Mouse (Mus musculus) fat pad, adult 2 months (tissue): ENCODE results near the gene Srsf2.
"Not testable (repeated sequence)": the region's sequence is repeated elsewhere in the genome, so short reads cannot be mapped to it uniquely, and the experiment has no call there.

Source experiments
- DNase-seq: peaks from one replicate; pipeline ENCODE4 v3.0.0-alpha.2; 2011; ENCODE audit warnings: low read depth, low spot score; ENCODE audit errors: extremely low read depth

The Srsf2 gene

DNA sequence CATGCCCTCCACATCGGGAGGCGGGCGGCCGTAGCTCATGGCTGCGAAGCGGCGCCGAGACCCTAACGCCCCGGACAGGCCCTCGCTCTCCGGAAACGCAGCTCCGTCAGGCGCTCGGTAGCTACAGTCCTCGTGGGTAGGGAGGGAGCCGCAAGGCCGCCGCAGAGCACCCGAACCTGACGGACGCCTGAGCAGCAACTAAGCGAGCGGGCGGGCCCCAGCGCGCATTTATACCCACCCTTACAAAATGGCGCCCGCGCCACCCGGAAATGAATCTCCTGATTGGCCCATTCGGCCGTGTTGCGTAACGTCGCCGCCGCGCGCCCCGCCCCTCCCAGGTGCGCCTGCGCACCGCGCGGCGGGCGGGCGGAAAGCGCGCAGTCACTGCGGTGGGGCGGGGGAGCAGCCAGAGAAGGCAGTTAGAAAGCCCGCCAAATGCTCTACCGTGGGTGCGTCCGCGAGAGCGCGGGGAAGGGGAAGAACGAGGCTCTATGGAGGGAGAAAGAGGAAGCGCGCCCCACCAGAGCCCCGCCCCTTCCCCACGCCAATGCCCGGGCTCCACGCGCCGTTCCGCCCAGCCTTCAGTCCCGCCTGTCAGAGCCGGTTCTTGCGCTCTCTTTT lies at the start of gene Srsf2:
Gene Srsf2, minus strand, starts transcription at position 204 of the 621 bp plus-strand sequence.
- no peak for DNase-seq

DNA sequence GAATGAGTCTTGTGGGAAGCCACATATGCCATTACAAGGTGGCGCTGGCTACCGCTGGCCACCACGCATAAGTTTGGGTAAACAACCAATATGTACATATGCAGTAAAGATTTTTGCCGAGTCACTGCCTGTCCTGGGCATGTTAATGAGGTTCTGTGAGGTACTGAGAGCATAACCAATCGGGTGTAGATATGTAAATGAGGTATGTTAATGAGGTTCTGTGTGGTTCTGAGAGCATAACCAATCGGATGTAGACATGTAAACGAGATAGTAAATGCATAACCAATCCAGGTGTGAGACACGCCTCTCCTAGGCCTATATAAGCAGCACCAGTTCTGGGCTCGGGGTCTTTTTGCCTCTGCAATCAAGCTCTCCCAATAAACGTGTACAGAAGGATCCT lies 49.7 kb upstream of the Srsf2 start:
- not testable (repeated sequence) for DNase-seq

DNA sequence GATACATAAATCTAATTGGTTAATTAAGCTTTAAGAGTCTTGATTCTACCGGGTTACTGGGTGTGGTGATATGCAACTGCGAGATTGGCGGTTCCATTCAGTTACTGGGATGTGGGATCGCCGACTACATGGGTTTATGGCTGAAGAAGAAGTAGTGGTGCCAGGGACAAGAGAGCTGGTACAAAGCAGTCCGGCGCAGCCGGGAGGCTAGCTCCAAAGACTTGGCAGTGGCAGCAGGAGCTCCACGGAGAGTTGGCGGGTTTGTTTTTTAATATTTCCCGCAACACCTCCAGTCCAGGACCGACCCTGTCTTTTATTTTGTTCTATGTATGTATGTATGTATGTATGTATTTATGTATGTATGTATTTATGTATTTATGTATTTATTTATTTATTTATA lies 46.4 kb upstream of the Srsf2 start:
- no peak for DNase-seq

DNA sequence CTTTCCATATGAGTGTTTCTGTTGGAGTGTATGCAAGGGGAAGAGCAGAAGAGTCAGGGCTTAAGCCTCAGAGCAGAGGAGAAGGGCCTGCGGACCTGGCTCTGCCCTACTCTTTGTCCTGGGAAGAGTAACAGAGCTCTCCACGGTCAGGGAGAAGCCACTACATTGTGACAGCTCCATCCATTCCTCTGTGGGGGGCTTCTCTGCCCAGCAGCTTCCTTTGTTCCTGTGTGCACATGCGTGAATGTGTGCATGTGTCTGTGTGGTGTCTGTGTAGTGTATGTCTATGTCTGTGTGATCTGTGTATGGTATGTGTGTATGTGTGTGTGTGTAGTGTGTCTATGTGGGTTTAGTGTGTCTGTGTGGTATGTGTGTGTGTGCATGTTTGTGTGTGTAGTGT lies 42.5 kb upstream of the Srsf2 start:
- DNase-seq, result no peak

DNA sequence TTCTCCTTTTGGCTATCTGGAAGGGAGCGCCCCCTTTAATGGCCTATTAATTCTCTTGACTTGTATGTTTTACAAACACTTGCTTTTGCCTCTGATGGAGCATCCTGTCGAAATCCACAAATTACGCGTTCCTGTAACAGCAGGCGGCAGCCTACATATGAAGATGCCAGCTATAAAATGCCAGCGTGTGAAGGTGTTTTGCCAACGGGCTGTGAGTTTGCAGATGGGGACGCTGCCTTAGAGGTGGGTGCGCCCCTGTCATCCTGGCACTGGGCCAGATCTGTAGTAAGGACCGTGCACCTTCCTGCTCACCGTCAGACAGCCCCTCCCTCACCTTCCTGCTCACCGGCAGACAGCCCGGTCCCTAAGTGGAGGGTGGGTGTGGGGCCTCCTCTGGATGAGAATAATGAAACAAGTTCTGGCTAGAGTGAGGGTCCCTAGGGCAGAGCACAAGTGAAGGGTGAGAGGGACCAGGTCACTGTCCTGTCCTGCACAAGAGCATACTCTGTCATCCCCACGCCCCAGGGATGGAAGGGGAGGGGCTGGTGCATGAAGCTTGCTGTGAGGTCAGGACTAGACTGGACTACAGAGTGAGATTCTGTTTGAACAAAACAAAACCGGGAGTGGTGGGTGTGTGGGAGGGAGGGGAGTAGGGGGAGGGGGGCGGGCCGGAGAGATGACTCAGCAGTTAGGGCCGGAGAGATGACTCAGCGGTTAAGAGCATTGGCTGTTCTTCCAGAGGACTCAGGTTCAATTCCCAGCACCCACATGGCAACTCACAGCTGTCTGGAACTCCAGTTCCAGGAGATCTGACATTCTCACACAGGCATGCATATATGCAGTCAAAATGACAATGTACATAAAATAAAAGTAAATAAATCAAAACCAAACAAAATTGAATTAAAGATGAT lies 40.9 kb upstream of the Srsf2 start:
- no peak for DNase-seq

DNA sequence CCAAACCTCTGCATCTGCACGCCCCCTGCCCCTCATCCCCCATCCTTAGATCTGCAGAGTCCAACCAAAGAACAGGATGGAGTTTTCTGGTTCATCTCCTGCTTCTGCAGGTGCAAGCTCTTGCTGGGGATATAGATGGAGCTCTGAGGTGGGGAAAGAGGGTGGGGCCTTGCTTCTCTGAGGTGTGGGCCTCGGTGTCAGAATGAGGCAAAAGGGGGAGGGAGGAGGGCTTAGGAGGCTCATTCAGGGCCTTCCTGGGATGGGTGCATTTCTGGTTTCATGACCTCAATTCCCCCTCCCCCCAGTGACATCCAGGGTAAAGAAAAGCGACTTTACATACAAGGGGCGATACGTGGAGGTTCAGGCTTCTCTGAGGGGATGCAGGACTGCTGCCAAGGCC lies 34.2 kb upstream of the Srsf2 start:
- no peak for DNase-seq

DNA sequence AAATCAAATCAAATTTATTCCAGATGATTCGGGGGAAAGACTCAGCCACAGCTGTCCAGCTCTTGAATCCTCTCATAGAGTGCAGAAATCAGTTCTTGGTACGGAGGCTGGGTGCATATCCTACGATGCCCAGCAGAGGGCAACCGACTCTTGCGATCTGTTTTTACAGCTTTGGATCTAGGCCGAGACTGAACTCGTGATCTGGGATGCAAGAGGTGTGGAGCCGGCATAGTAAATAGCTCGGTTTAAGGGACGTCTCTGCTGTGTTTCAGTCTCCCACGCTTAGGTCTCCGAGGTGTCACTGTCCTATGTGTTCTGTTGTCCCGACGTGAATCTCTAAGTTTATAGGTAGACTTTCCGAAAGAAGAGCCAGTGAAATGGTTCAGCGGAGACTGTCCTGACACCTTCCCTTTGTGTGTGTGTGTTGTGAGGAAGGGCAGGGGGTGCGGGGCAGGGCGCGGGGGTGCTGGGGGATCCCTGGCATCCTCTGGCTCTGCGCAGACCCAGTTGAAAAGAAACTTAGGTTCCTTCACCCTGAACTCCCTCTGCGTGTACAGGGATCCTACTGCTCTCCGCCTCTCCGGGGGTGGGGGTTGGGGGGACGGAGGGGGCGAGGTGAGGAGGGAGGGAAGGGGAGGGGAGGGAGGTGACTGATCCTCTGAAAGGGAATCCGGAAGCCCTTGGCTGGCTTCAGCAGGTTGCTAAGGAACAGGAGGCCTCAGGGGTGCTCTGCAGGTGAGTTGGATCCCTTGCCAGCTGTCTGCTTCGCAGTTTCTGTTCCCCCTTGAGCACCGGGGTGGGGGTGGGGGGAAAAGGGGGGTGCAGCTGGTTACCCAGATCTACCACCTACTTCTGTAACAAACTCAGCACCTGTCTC lies 32.6 kb upstream of the Srsf2 start:
- DNase-seq, result no peak

DNA sequence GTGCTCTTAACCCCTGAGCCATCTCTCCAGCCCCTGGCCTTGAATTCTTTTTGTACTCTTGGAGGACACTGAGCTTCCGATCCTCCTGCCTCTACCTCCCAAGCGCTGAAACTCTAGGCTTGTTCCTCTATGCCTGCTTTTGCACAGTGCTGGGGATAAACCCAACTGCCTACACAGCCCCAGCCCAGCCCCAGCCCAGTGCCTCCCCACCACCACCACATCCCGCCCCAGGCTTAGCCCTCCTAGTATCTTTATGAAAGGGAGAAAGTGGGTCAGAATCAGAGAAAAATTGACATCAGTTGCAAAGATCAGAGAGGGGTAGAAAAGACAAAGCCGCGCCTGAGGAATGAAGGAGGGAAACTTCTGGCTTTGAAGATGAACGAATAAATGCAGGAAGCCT lies 31.2 kb upstream of the Srsf2 start:
- no peak for DNase-seq

DNA sequence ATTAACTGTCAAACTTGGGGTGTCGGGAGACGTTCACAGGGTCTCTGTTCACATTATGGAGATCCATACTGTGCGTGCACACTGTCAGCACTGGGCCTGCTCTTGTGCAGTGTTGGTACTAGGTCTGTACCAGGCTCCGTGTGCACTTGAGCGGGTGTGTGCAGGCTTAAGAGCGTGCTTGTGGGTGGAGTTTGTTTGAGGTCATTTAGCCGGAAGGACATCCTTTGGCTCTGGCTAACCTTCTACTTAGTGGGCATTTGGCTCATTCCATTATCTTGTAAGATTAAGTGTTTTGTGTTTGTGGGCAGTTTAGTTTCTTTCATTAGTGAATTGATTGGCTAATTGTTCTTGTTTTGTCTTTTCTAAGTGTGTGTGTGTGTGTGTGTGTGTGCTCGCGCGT lies 29.6 kb upstream of the Srsf2 start:
- DNase-seq, result no peak

DNA sequence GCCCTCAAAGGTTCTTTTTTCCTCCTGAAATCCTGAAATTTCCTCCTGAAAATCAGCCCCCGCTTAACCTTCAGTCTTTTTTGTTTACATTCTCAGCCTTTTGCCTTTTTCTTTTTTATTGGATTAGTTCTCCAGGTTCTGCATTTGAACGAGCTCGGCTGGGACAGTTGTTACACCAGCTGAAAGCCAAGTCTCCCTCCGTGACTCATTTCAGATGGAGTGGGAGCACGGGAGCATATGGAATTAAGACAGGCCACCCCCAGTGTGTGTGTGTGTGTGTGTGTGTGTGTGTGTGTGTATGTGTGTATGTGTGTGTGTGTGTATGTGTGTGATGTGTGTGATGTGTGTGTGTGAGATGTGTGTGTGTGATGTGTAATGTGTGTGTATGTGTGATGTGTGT lies 28.5 kb upstream of the Srsf2 start:
- DNase-seq, result no peak

DNA sequence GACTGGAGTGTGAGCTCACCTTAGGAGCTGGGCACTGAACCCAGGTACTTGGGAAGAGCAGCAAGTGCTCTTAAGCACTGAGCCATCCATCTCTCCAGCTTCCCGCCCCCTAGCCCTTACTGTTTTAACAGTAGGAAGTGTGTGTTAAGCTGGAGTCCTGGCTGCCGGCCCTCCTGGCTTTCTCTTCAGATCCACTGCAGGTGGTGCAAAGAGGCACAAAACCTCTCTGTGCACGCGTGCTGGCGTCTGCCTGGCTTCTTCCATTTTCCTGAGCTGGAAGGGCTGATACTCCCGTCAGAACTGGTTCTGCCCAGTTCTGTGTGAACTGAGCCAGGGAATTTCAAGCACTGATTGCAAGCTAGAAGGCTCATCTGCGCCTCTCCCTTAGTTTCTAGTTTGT lies 27.9 kb upstream of the Srsf2 start:
- DNase-seq, result no peak

DNA sequence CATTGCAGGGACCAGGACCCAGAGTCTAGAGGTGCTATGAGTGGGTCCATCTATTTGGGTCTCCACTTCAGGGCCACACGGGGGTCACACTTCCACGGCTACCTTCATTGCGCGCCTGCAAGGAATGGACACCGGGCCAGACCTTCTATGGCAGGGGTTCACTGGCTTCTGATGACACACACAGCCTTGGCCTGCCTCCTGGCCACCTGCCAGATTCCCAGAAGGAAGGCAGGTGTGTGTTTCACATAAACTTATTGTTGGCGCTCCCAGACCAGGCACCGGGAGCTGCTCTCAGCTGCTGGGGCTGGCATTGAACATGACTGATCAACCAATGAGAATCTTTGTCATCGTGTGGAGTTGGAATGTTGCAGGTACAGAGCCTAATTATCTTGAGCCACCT lies 25.6 kb upstream of the Srsf2 start:
- DNase-seq, result no peak

DNA sequence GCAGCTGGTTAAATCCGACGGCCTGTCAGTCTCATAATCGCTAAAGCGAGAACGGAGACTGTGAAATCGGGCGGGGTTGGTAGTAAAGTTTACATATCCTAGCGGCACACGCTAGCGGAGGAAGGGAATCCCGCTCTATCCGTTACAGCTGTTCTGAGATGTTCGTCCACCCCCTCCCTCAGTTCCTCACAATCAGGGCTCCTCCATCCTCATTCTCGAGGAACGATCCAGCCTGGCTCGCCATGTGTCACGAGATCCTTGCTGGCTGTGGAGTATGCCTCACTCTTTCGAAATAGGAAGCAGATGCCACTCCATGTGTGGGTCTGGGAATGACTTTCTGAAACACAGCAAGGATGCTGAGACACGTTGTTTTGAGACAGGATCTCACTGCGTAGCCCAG lies 21.1 kb upstream of the Srsf2 start:
- DNase-seq, result no peak

DNA sequence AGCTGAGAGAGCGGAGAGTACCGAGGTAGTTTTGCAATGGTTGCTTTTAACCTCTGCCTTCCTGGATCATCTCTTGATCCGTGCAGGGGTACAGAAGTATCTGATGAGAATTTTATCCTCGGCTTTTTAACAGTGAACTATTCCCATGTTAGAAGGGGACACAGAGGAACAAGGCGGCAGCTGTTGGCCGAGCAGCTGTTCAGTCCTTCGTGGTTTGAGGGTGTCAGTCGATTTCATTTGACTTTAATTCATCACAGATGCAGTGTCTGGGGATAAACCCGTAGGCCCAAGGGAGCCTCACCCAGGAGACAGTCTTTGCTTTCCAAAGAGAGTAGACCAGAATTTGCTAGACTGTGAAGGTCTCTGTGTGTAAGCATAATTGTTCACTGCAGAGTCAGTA lies 18.6 kb upstream of the Srsf2 start:
- no peak for DNase-seq

DNA sequence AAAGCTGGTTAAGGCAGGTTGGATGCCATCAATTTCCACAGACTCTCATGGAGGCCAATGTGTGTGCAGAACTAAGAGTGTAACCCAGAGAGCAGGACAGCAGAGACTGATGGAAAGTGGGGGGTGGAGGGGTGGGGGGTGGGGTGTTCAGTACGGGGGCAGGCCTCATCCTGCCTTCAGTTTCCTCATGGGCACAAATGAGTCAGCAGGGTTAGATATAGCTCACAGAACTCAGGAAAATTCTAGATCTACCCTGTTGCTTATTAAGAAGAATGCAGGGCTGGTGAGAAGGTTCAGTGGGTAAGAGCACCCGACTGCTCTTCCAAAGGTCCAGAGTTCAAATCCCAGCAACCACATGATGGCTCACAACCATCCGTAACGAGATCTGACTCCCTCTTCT lies 16.7 kb upstream of the Srsf2 start:
- no peak for DNase-seq

DNA sequence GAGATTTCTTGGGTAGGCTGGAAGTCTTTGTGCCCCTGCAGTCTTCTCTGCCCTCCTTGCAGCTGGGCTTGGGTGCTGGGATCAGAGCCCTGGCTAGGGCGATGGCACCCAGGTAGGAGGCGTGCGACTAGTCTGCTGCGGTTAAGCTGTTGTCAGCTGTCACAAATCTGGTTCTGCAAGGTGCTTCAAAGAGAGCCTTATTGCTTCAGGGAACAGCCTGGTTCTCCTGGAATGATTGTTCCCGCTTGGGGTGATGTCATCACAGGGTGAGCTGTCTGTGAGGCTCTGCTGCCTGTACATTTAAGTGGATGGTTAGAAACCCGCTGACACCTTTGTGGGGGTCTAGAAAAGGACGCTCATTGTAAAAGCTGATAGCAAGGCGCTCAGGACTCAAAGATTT lies 16.3 kb upstream of the Srsf2 start:
- DNase-seq, result peak; percentile 80

DNA sequence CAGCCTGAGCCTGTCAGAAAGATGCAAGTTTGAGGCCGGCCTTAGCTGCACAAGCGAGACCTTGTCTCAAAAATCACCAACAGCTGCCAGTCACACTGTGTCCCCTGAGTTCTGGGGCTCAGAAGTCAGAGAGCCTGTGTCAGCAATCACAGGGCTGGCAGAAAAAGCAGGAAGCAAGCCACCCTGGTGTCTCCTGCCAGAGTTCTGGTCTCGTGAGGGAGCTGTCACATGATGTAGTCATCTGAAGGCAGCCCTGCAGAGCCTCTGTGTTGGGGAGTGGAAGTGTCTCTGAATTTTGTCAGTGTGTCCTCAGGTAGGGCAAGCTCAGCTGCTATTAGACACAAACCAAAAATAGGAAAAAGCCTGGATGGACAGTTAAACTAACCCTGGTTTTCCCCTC lies 15.2 kb upstream of the Srsf2 start:
- no peak for DNase-seq

DNA sequence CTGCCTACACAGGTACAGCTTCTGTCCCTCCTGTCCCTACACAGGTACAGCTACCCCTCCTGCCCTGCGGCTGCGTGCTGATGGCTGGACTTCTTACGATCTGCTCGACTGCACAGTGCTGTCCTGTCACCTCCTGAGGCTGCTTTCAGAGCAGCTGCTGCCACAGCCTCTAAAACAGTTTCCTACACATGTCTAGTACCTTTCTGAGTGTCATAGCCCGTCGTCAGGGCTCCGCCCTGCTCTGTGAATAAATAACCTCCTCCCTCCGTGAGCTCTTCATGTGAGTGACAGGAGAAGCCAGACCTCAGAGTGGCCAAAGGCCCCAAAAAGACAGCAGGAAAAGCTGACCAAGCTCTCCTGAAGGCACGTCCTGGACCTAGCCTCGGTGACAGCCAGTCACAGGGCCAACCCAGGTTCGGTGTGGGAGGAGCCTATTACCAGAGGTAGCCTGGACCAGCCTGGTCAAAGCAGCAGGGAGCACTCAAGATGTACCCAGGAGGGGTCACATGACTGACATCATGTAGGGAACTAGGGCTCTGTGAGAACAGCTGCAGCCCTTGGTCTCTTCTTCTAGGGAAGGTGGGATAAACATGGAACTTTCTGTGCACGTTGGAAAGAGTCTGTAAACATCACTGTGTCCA lies 13.2 kb upstream of the Srsf2 start:
- no peak for DNase-seq

DNA sequence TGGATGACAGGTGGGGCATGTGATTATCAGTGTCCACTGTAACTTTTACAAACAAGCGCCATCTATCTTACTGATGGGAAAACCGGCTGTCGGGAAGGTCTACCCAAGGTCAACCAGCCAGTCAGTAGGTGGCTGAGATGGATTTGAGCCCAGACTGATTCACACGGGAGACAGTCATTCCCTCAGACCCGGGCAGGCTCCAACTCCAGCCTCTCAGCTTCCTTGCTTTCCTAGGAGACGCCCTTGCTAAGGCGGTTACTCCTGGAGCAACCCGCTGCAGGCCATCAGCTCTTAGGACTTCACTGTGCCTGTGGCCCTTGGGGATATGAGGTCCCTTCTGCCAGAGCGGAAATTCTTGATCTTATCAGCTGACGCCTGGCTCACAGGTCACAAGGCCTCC lies 11.6 kb upstream of the Srsf2 start:
- no peak for DNase-seq

DNA sequence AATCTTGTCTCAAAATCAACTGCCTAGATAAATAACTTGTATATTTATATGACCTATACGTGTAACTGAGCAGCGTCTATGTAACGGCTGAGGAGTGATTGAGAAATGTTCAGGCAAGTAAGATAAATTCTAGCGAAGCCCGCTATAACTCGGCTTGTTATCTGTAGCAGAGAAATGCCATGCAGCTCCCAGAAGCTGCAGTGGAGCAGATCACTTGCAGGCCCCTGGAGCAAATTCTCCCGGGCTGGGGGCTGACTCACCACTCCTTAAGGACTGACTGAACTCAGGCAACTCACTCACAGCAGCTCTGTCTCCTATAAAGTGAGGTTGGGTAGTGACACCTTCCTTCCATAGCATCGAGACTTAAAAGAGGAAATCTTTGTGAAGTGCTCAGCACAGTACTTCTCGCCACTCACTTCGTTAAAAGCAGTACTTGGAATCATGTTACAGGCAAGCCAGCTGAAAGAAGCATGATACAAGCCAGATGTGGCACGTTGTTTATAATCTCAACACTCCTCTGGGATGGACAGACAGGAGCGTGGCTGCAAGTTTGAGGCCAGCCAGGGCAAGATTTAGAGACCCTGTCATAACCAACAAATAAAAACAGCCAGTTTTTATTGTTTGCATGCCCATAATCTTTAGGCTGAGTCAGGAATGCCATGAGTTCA lies 4.4 kb upstream of the Srsf2 start:
- no peak for DNase-seq

DNA sequence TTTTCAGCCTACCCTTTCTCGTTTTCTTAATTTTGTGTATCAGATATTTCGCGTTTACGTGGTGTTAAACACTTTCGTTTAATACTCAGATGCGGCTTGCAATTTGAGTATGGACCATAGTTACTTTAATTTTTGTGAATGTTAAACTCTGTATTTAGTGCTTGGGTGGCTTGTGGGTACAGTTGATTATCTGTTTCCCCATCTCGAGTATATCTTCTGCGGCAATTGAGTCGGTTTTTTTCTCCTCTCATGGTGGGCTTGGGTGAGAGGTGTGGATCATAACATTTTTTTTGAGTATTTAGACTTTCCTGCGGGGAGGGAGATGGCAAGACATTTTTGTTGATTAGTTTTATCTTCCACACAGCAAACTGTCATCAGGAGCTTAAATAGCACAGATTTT lies 1.4 kb upstream of the Srsf2 start:
- DNase-seq, result no peak
